Mouse (Mus musculus): ENCODE results near the gene Kalrn. TPM values are rescaled to one million over a fixed set of nuclear protein-coding genes. Genes with fewer than 3 reads are reported as not detected.

The Kalrn gene
- polyA plus RNA-seq, 1 experiment: 43.0 TPM

- no peak overlapping the region for H3K27ac ChIP-seq (ENCODE audit: insufficient read depth, low read depth, low read length)
- H3K36me3 ChIP-seq (ENCODE audit: control insufficient read depth, insufficient read depth, low read length): peaks cover 5% of the 10 kb centered on the region; the same call in 1 of the 2 replicates
- no peaks in the 10 kb centered on the region for H3K4me1 ChIP-seq (ENCODE audit: control insufficient read depth, insufficient read depth, insufficient read length, low read length)
- 89% methylated on average over 4 of the region's 4 CpGs for WGBS
- no peak overlapping the region for H3K4me3 ChIP-seq (ENCODE audit: low read depth, low read length)
- TF ChIP-seq CTCF (IDR thresholded peaks at IDR 0.05; ENCODE audit: extremely low read depth, insufficient read length, insufficient replicate concordance, low read depth, low read length) (no peak), POLR2A (IDR thresholded peaks at IDR 0.05; ENCODE audit: low read depth, low read length) (no peak)
- no peaks in the 10 kb centered on the region for H3K27me3 ChIP-seq (ENCODE audit: control insufficient read depth, insufficient read depth, low read length)
These were observed 629.2 kb downstream of the Kalrn start for GRCm38 (mm10) chr16:33944126-33944525.

GRCm38 (mm10) chr16:33943388-33943787 is 629.9 kb downstream of the Kalrn start:
- WGBS: 96% methylated on average over 6 of the region's 6 CpGs
- Histone ChIP-seq H3K36me3 (ENCODE audit: control insufficient read depth, insufficient read depth, low read length) (0 out of 2 replicates have a peak, but pooled peaks cover 2% of the 10 kb centered on the region), H3K27ac (ENCODE audit: insufficient read depth, low read depth, low read length) (no peak overlapping the region), H3K27me3 (ENCODE audit: control insufficient read depth, insufficient read depth, low read length) (no peaks in the 10 kb centered on the region), H3K4me3 (ENCODE audit: low read depth, low read length) (no peak overlapping the region), H3K4me1 (ENCODE audit: control insufficient read depth, insufficient read depth, insufficient read length, low read length) (no peaks in the 10 kb centered on the region)
- TF ChIP-seq CTCF (IDR thresholded peaks at IDR 0.05; ENCODE audit: extremely low read depth, insufficient read length, insufficient replicate concordance, low read depth, low read length): no peak
- no peak for TF ChIP-seq POLR2A (IDR thresholded peaks at IDR 0.05; ENCODE audit: low read depth, low read length)

- TF ChIP-seq POLR2A (IDR thresholded peaks at IDR 0.05; ENCODE audit: low read depth, low read length): no peak
- TF ChIP-seq CTCF (IDR thresholded peaks at IDR 0.05; ENCODE audit: extremely low read depth, insufficient read length, insufficient replicate concordance, low read depth, low read length): no peak
- 77% methylated on average over 11 of the region's 11 CpGs for WGBS
- Histone ChIP-seq H3K4me3 (ENCODE audit: low read depth, low read length) (no peak overlapping the region), H3K27me3 (ENCODE audit: control insufficient read depth, insufficient read depth, low read length) (no peaks in the 10 kb centered on the region), H3K4me1 (ENCODE audit: control insufficient read depth, insufficient read depth, insufficient read length, low read length) (no peaks in the 10 kb centered on the region), H3K27ac (ENCODE audit: insufficient read depth, low read depth, low read length) (no peak overlapping the region), H3K36me3 (ENCODE audit: control insufficient read depth, insufficient read depth, low read length) (no peaks in the 10 kb centered on the region)
These were observed 631.0 kb downstream of the Kalrn start for GRCm38 (mm10) chr16:33942341-33942740.

- no peak for TF ChIP-seq POLR2A (IDR thresholded peaks at IDR 0.05; ENCODE audit: low read depth, low read length)
- no peak for TF ChIP-seq CTCF (IDR thresholded peaks at IDR 0.05; ENCODE audit: extremely low read depth, insufficient read length, insufficient replicate concordance, low read depth, low read length)
- H3K4me3 ChIP-seq (ENCODE audit: low read depth, low read length): no peak overlapping the region
- H3K4me1 ChIP-seq (ENCODE audit: control insufficient read depth, insufficient read depth, insufficient read length, low read length): no peaks in the 10 kb centered on the region
- H3K27me3 ChIP-seq (ENCODE audit: control insufficient read depth, insufficient read depth, low read length): no peaks in the 10 kb centered on the region
- no peaks in the 10 kb centered on the region for H3K36me3 ChIP-seq (ENCODE audit: control insufficient read depth, insufficient read depth, low read length)
- H3K27ac ChIP-seq (ENCODE audit: insufficient read depth, low read depth, low read length): no peak overlapping the region
- WGBS: 63% methylated on average over 11 of the region's 11 CpGs
These were observed 632.0 kb downstream of the Kalrn start for GRCm38 (mm10) chr16:33941271-33941781.

GRCm38 (mm10) chr16:33940095-33940494 is 633.2 kb downstream of the Kalrn start:
- no peak overlapping the region for H3K4me3 ChIP-seq (ENCODE audit: low read depth, low read length)
- no peaks in the 10 kb centered on the region for H3K4me1 ChIP-seq (ENCODE audit: control insufficient read depth, insufficient read depth, insufficient read length, low read length)
- TF ChIP-seq CTCF (IDR thresholded peaks at IDR 0.05; ENCODE audit: extremely low read depth, insufficient read length, insufficient replicate concordance, low read depth, low read length): no peak
- TF ChIP-seq POLR2A (IDR thresholded peaks at IDR 0.05; ENCODE audit: low read depth, low read length): no peak
- no peaks in the 10 kb centered on the region for H3K27me3 ChIP-seq (ENCODE audit: control insufficient read depth, insufficient read depth, low read length)
- WGBS: 83% methylated on average over 5 of the region's 5 CpGs
- no peaks in the 10 kb centered on the region for H3K36me3 ChIP-seq (ENCODE audit: control insufficient read depth, insufficient read depth, low read length)
- H3K27ac ChIP-seq (ENCODE audit: insufficient read depth, low read depth, low read length): no peak overlapping the region

GRCm38 (mm10) chr16:33939636-33940035 is 633.7 kb downstream of the Kalrn start:
- TF ChIP-seq POLR2A (IDR thresholded peaks at IDR 0.05; ENCODE audit: low read depth, low read length) (no peak), CTCF (IDR thresholded peaks at IDR 0.05; ENCODE audit: extremely low read depth, insufficient read length, insufficient replicate concordance, low read depth, low read length) (no peak)
- Histone ChIP-seq H3K27ac (ENCODE audit: insufficient read depth, low read depth, low read length) (no peak overlapping the region), H3K4me1 (ENCODE audit: control insufficient read depth, insufficient read depth, insufficient read length, low read length) (no peaks in the 10 kb centered on the region; the same call in 1 of the 2 replicates), H3K27me3 (ENCODE audit: control insufficient read depth, insufficient read depth, low read length) (no peaks in the 10 kb centered on the region), H3K36me3 (ENCODE audit: control insufficient read depth, insufficient read depth, low read length) (no peaks in the 10 kb centered on the region), H3K4me3 (ENCODE audit: low read depth, low read length) (no peak overlapping the region)
- 78% methylated on average over 9 of the region's 9 CpGs for WGBS

GRCm38 (mm10) chr16:33939133-33939531 is 634.2 kb downstream of the Kalrn start:
- H3K4me1 ChIP-seq (ENCODE audit: control insufficient read depth, insufficient read depth, insufficient read length, low read length): peaks cover 5% of the 10 kb centered on the region; the same call in 1 of the 2 replicates
- H3K4me3 ChIP-seq (ENCODE audit: low read depth, low read length): no peak overlapping the region
- H3K36me3 ChIP-seq (ENCODE audit: control insufficient read depth, insufficient read depth, low read length): no peaks in the 10 kb centered on the region
- no peak overlapping the region for H3K27ac ChIP-seq (ENCODE audit: insufficient read depth, low read depth, low read length)
- no peaks in the 10 kb centered on the region for H3K27me3 ChIP-seq (ENCODE audit: control insufficient read depth, insufficient read depth, low read length)
- TF ChIP-seq POLR2A (IDR thresholded peaks at IDR 0.05; ENCODE audit: low read depth, low read length) (no peak), CTCF (IDR thresholded peaks at IDR 0.05; ENCODE audit: extremely low read depth, insufficient read length, insufficient replicate concordance, low read depth, low read length) (no peak)
- WGBS: 90% methylated on average over 2 of the region's 2 CpGs
